Mouse (Mus musculus): Measurements from ENCODE around the gene Trpm2. TPM values are rescaled to one million over a fixed set of nuclear protein-coding genes. Genes with fewer than 3 reads are reported as not detected.

Trpm2 gene
- total RNA-seq, 2 experiments from 2014 or later, result 27.4 to 29.6 TPM

GRCm38 (mm10) chr10:77921009-77921408 is 49.4 kb downstream of the Trpm2 start:
- no peak for DNase-seq (ENCODE audit: extremely low spot score in 1 of 2, low spot score in 2 of 2)
- intact Hi-C loops (cut with DNase I), result no loop called here

GRCm38 (mm10) chr10:77916636-77917335 is 53.6 kb downstream of the Trpm2 start:
- DNase-seq (ENCODE audit: extremely low spot score in 1 of 2, low spot score in 2 of 2), result no peak
- intact Hi-C loops (cut with DNase I), result no loop called here

- DNase-seq (ENCODE audit: extremely low spot score in 1 of 2, low spot score in 2 of 2), result no peak
- intact Hi-C loops (cut with DNase I), result no loop called here
Measured at GRCm38 (mm10) chr10:77913292-77913691, 57.1 kb downstream of the Trpm2 start.

- DNase-seq (ENCODE audit: extremely low spot score in 1 of 2, low spot score in 2 of 2), result no peak
- intact Hi-C loops (cut with DNase I), result no loop called here
Measured at GRCm38 (mm10) chr10:77912605-77913004, 57.8 kb downstream of the Trpm2 start.

GRCm38 (mm10) chr10:77902894-77903715 is 67.3 kb downstream of the Trpm2 start:
- intact Hi-C loops (cut with DNase I), result no loop called here

GRCm38 (mm10) chr10:77902211-77902893 is 68.0 kb downstream of the Trpm2 start, which contains the start of gene Lrrc3:
Gene Lrrc3 (minus strand): TSS chr10:77902536.
- intact Hi-C loops (cut with DNase I), result no loop called here
- DNase-seq (ENCODE audit: extremely low spot score in 1 of 2, low spot score in 2 of 2), result peak; percentile 49 to 77

More at GRCm38 (mm10) chr10:77902894-77903715, 67.3 kb downstream of the Trpm2 start:
- DNase-seq (ENCODE audit: extremely low spot score in 1 of 2, low spot score in 2 of 2), result peak; percentile 79 to 86

GRCm38 (mm10) chr10:77901871-77902210 is 68.5 kb downstream of the Trpm2 start:
- intact Hi-C loops (cut with DNase I), result no loop called here
- peak in 1 of 2 experiments; percentile 66 for DNase-seq (ENCODE audit: extremely low spot score in 1 of 2, low spot score in 2 of 2)

- no peak for DNase-seq (ENCODE audit: extremely low spot score in 1 of 2, low spot score in 2 of 2)
- intact Hi-C loops (cut with DNase I), result no loop called here
Measured at GRCm38 (mm10) chr10:77900903-77901818, 69.2 kb downstream of the Trpm2 start.

- DNase-seq (ENCODE audit: extremely low spot score in 1 of 2, low spot score in 2 of 2), result no peak
- intact Hi-C loops (cut with DNase I), result no loop called here
Measured at GRCm38 (mm10) chr10:77900126-77900525, 70.2 kb downstream of the Trpm2 start.

- intact Hi-C loops (cut with DNase I), result no loop called here
- no peak for DNase-seq (ENCODE audit: extremely low spot score in 1 of 2, low spot score in 2 of 2)
Measured at GRCm38 (mm10) chr10:77895562-77895961, 74.8 kb downstream of the Trpm2 start.

- DNase-seq (ENCODE audit: extremely low spot score in 1 of 2, low spot score in 2 of 2), result no peak
- intact Hi-C loops (cut with DNase I), result no loop called here
Measured at GRCm38 (mm10) chr10:77890987-77891565, 79.3 kb downstream of the Trpm2 start.

GRCm38 (mm10) chr10:77886007-77886747 is 84.2 kb downstream of the Trpm2 start:
- intact Hi-C loops (cut with DNase I), result loop anchor here (10.0 kb wide), 1 partner anchor 361 kb away; no protein-coding TSS in a partner anchor
- DNase-seq (ENCODE audit: extremely low spot score in 1 of 2, low spot score in 2 of 2), result no peak

GRCm38 (mm10) chr10:77882553-77882952 is 87.8 kb downstream of the Trpm2 start:
- no peak for DNase-seq (ENCODE audit: extremely low spot score in 1 of 2, low spot score in 2 of 2)
- intact Hi-C loops (cut with DNase I), result loop anchor here (10.0 kb wide), 1 partner anchor 358 kb away; no protein-coding TSS in a partner anchor

- intact Hi-C loops (cut with DNase I), result loop anchor here (10.0 kb wide), 1 partner anchor 356 kb away; no protein-coding TSS in a partner anchor
- no peak for DNase-seq (ENCODE audit: extremely low spot score in 1 of 2, low spot score in 2 of 2)
Measured at GRCm38 (mm10) chr10:77880305-77880704, 90.1 kb downstream of the Trpm2 start.

- intact Hi-C loops (cut with DNase I), result loop anchor here (5.0 kb wide), 1 partner anchor 242 kb away; no protein-coding TSS in a partner anchor
- no peak for DNase-seq (ENCODE audit: extremely low spot score in 1 of 2, low spot score in 2 of 2)
Measured at GRCm38 (mm10) chr10:77878985-77879384, 91.4 kb downstream of the Trpm2 start.

GRCm38 (mm10) chr10:77869651-77870050 is 100.7 kb downstream of the Trpm2 start:
- intact Hi-C loops (cut with DNase I), result no loop called here
- DNase-seq (ENCODE audit: extremely low spot score in 1 of 2, low spot score in 2 of 2), result no peak

GRCm38 (mm10) chr10:77867546-77867945 is 102.8 kb downstream of the Trpm2 start:
- DNase-seq (ENCODE audit: extremely low spot score in 1 of 2, low spot score in 2 of 2), result no peak
- intact Hi-C loops (cut with DNase I), result no loop called here
